Mouse (Mus musculus) hindbrain, embryonic 12.5 days (tissue): ENCODE measurements around the gene Bcap31. TPM values are rescaled to one million over a fixed set of nuclear protein-coding genes. Genes with fewer than 3 reads are reported as not detected.

Experiments used
- ATAC-seq: fragments of 200-750 bp; cut with Nextera tagmentation; 2 replicates; pipeline ENCODE4 v1.8.0; 2017; ENCODE audit warnings: moderate TSS enrichment; ENCODE audit not compliant: low FRiP score
- H3K27ac ChIP-seq: fragments of 300-500 bp; sonication (generic); 2 replicates; pipeline ENCODE4 v1.5.1; 2016; ENCODE audit warnings: mild to moderate bottlenecking
- H3K27me3 ChIP-seq: fragments of 300-500 bp; sonication (generic); 2 replicates; pipeline ENCODE4 v1.6.1; 2016; ENCODE audit warnings: mild to moderate bottlenecking
- H3K36me3 ChIP-seq: fragments of 300-500 bp; sonication (generic); 2 replicates; pipeline ENCODE4 v1.6.1; 2016; ENCODE audit warnings: mild to moderate bottlenecking
- H3K4me1 ChIP-seq: fragments of 300-500 bp; sonication (generic); 2 replicates; pipeline ENCODE4 v1.6.1; 2016
- H3K4me2 ChIP-seq: fragments of 300-500 bp; sonication (generic); replicated peaks from 2 replicates; pipeline ENCODE4 v1.6.1; 2016; ENCODE audit warnings: mild to moderate bottlenecking
- H3K4me3 ChIP-seq: fragments of 300-500 bp; sonication (generic); 2 replicates; pipeline ENCODE4 v1.5.1; 2016; ENCODE audit warnings: mild to moderate bottlenecking
- H3K9ac ChIP-seq: fragments of 300-500 bp; sonication (generic); 2 replicates; pipeline ENCODE4 v1.6.1; 2016; ENCODE audit warnings: mild to moderate bottlenecking, moderate library complexity
- H3K9me3 ChIP-seq: fragments of 300-500 bp; sonication (generic); replicated peaks from 2 replicates; pipeline ENCODE4 v1.6.1; 2016; ENCODE audit warnings: mild to moderate bottlenecking
- WGBS: fragments of 180-500 bp; shearing (Covaris S2); methylation state at CpG from one replicate; pipeline ENCODE4 v1.1.7; 2016; 5-methylcytosine and 5-hydroxymethylcytosine counted together
- polyA plus RNA-seq: library from polyadenylated mRNA; unstranded; fragments of >200 nt; fragmentation: Nextera tagmentation; extraction: Ambion mirVana; gene quantifications from 2 replicates; pipeline ENCODE4 v1.2.1, GENCODE M21; 2016

Bcap31 gene
- polyA plus RNA-seq, 1 experiment from 2014 or later = 136 TPM

DNA sequence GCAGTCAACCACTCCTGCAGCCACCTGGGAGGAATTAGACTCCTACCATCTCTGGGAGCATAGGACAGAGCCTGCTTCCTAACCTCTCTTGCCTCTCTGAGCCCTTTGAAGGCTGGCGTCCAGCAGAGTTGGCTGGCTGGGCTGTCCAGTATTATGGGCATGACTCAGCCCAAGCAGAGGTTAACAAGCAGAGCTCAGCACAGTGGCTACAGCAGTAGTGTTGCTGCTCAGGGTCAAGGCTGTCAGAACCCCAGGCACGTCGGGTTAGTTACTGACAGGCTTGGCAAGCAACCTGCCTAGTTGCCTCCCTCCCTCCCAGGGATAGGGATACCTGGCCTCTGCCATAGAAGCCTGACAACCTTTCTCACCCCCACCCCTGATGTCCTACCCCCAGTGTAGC, 2.3 kb upstream of the Bcap31 start:
- Histone ChIP-seq H3K27ac (no peak overlapping the region), H3K4me2 (peak overlapping the region; percentile 13; the same call in 1 of the 2 replicates), H3K4me3 (no peak overlapping the region), H3K4me1 (peaks cover 28% of the 10 kb centered on the region), H3K9me3 (no peaks in the 10 kb centered on the region), H3K27me3 (no peaks in the 10 kb centered on the region), H3K36me3 (no peaks in the 10 kb centered on the region), H3K9ac (no peak overlapping the region)
- 41% methylated on average over 3 of the region's 3 CpGs for WGBS
- no peak for ATAC-seq

DNA sequence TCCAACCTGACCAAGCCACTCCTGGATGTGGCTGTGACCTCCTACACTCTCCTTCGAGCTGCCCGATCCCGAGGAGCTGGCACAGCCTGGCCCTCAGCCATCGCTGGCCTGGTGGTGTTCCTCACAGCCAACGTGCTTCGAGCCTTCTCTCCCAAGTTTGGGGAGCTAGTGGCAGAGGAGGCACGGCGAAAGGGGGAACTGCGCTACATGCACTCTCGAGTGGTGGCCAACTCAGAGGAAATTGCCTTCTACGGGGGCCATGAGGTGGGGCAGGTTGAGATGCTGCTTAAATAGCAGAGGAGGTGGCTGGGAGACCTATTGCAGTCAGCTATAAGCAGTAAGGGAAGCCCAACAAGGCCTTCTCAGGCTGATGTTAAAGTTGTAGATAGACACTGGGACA, 1.7 kb upstream of the Bcap31 start:
- WGBS = 78% methylated on average over 11 of the region's 11 CpGs
- H3K4me2 ChIP-seq = peak overlapping the region; percentile 57
- H3K4me1 ChIP-seq = peaks cover 28% of the 10 kb centered on the region
- no peak for ATAC-seq
- no peaks in the 10 kb centered on the region for H3K36me3 ChIP-seq
- H3K4me3 ChIP-seq = no peak overlapping the region
- H3K27ac ChIP-seq = 0 out of 2 replicates have a peak overlapping the region, but pooled peaks have one; percentile 44
- H3K9ac ChIP-seq = no peak overlapping the region
- no peaks in the 10 kb centered on the region for H3K27me3 ChIP-seq
- H3K9me3 ChIP-seq = no peaks in the 10 kb centered on the region

DNA sequence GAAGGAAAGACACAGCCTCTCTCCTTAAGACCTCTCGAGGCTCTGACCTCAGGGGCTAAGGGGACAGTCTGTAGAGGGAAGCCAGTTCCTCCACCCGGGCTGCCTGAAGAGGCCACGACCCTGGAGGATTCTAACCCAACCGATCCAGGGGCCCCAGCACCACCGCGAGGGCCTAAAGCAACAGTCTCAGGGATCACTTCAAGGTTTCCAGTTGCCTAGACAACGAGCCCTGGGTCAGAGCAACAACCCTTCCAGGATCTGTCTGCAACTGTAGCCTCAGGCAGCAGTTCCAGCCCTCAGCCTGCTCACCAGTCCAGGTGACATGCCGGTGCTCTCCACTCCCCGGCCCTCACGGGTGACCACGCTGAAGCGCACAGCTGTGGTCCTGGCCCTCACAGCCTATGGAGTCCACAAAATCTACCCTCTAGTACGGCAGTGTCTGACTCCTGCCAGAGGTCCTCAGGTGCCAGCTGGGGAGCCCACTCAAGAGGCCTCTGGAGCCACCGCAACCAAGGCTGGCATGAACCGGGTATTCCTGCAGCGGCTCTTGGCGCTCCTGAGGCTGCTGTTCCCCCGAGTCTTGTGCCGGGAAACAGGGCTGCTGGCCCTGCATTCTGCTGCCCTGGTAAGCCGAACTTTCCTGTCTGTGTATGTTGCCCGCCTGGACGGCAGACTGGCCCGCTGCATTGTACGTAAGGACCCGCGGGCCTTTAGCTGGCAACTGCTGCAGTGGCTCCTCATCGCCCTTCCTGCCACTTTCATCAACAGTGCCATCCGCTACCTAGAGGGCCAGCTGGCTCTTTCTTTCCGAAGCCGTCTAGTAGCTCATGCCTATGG, 952 bp upstream of the Bcap31 start:
- H3K27me3 ChIP-seq = no peaks in the 10 kb centered on the region
- no peaks in the 10 kb centered on the region for H3K36me3 ChIP-seq
- H3K4me2 ChIP-seq = peak overlapping the region; percentile 57
- peak overlapping the region; percentile 47 for H3K4me3 ChIP-seq
- peak overlapping the region; percentile 57 for H3K9ac ChIP-seq
- 30% methylated on average over 29 of the region's 30 CpGs for WGBS
- H3K9me3 ChIP-seq = no peaks in the 10 kb centered on the region
- peak; percentile 52 for ATAC-seq
- peaks cover 28% of the 10 kb centered on the region for H3K4me1 ChIP-seq
- H3K27ac ChIP-seq = peak overlapping the region; percentile 44

DNA sequence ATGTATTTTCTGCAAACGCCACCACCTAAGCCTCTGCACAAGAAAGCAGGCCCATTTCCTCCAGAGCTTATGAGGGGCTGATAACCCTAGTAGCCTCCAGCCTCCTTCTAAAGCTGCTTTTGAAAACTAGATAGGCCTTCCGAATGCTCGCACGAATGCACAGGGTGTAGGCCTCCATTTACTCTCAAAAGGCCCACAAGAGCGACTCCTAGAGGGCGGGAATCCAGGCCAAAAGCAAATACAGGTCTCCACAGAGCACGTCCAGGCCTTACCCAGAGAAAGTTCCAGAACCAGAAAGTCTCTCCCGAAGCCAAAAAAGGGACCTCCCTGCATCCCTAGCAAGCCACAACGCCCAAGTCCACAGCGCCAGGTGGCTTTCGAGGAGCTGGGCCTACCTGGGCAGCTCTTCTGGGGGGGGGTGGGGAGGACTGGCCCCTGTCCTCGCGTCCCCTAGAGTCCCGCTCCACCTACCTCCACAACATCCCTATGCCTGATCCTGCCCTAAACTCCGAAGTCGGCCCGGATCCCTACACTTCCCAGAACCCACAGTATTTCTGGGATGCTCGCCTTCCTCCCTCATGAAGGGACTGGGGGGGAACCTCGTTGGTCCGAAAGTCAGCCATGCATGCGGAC, 383 bp downstream of the Bcap31 start:
- WGBS = 26% methylated on average over 21 of the region's 21 CpGs
- H3K4me3 ChIP-seq = peak overlapping the region; percentile 47
- no peak for ATAC-seq
- peaks cover 28% of the 10 kb centered on the region for H3K4me1 ChIP-seq
- peak overlapping the region; percentile 44; the same call in 1 of the 2 replicates for H3K27ac ChIP-seq
- H3K9ac ChIP-seq = peak overlapping the region; percentile 54
- H3K9me3 ChIP-seq = no peaks in the 10 kb centered on the region
- peak overlapping the region; percentile 57 for H3K4me2 ChIP-seq
- no peaks in the 10 kb centered on the region for H3K36me3 ChIP-seq
- H3K27me3 ChIP-seq = no peaks in the 10 kb centered on the region

DNA sequence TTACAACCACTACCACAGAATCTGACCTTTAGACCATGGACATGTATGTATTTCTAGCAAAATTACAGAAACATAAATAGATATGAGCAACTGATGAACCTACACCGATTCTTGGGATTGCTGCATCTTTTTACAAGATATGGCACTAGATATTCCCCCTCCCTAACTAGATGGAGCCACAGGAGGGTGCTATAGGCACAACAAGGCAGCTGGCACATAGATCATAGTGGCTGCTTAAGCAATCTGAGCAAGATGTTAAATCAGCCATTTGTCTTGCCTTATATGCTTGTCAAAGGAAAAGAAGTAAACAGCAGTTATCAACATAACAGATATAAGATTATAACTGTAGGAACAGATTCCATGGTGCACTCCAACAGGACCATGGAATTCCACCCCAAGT, 15.5 kb downstream of the Bcap31 start:
- no peak overlapping the region for H3K9ac ChIP-seq
- H3K4me1 ChIP-seq = no peaks in the 10 kb centered on the region
- H3K4me2 ChIP-seq = no peak overlapping the region
- H3K4me3 ChIP-seq = no peak overlapping the region
- no peak overlapping the region for H3K27ac ChIP-seq
- ATAC-seq = no peak
- 83% methylated on average over 1 of the region's 1 CpGs for WGBS
- 0 out of 2 replicates have a peak, but pooled peaks cover 3% of the 10 kb centered on the region for H3K36me3 ChIP-seq
- H3K9me3 ChIP-seq = no peaks in the 10 kb centered on the region
- H3K27me3 ChIP-seq = no peaks in the 10 kb centered on the region

DNA sequence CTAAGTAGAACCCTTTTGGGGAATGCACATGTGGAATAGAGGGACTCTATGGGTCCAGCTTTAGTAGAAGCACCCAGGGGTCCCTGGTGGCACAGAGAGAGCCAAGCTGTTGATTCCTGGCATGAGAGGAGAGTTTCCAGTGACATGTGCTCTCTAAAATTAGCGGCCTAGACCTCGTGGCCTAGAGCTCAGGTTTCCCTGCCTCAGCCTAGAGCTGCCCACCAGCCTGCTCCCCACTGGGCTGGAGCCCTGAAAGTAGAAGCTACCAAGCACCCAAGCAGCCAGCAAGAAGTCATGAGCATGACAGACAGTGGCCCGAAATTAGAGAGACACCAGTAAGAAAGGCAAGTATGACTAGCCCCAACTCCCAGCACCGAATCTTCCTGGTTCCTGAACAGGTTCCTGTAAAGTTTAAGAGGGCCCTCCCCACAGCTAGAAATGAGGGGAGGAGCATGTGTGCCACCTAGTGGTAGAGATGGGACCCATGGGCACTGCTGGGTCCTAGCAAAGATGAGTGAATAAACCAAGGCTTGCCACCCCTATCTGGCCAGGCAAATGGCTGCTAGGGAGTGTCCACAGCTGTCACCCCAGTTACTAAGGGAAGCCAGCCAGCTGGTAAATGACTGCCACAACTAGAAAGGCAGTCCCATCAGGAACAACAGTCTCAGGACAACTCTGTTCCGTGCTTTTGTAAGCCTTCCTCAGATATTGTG, 24.9 kb downstream of the Bcap31 start:
- no peaks in the 10 kb centered on the region for H3K4me1 ChIP-seq
- no peak overlapping the region for H3K27ac ChIP-seq
- 0 out of 2 replicates have a peak, but pooled peaks cover 21% of the 10 kb centered on the region for H3K36me3 ChIP-seq
- no peak overlapping the region for H3K4me3 ChIP-seq
- 87% methylated on average over 5 of the region's 5 CpGs for WGBS
- H3K9ac ChIP-seq = no peak overlapping the region
- no peaks in the 10 kb centered on the region for H3K27me3 ChIP-seq
- ATAC-seq = no peak
- H3K4me2 ChIP-seq = no peak overlapping the region
- no peaks in the 10 kb centered on the region for H3K9me3 ChIP-seq

DNA sequence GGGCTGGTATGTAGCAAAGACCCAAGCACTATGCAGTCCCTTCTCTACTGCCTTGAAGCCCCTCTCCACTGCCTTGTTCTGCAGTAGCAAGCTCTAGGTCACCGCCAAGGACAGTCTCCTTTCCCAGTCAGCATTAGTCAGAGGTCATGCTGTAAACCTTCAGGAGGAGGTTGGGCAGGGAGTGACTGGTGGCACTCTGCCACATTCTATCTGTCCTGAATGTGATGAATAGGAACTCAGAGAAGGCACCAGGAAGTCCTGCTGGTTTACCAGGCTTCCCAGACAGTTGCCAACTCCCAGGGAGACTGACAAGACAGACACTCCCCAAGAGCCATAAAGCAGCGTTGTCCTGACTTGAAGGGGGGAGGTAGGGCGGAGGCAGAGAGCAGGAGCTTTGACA, 30.3 kb downstream of the Bcap31 start:
- no peaks in the 10 kb centered on the region for H3K27me3 ChIP-seq
- ATAC-seq = no peak
- no peak overlapping the region for H3K27ac ChIP-seq
- H3K36me3 ChIP-seq = peaks cover 33% of the 10 kb centered on the region
- no peak overlapping the region for H3K4me2 ChIP-seq
- H3K4me3 ChIP-seq = no peak overlapping the region
- no peaks in the 10 kb centered on the region for H3K9me3 ChIP-seq
- H3K9ac ChIP-seq = no peak overlapping the region
- WGBS = 90% methylated on average over 3 of the region's 3 CpGs
- H3K4me1 ChIP-seq = no peaks in the 10 kb centered on the region

DNA sequence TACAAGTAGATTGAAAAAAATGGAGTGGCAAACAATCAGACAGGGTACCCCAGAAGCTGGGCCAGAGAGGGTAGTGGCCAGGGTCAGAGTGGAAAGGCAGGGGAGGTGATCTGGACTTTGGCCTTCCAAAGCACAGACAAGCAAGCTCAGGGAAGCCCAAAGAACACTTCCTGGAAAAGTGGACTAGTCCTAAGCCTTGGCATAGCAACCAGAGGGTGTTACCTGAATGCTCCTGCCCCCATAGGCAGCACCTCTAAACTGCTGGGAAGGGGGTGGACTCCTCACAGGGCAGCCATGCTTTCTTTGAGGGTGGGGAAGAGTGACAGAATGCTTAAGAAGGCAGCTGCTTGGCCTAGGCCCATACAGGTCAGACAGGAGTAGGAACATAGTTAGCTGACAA, 31.0 kb downstream of the Bcap31 start:
- no peak overlapping the region for H3K9ac ChIP-seq
- H3K9me3 ChIP-seq = no peaks in the 10 kb centered on the region
- H3K36me3 ChIP-seq = peaks cover 36% of the 10 kb centered on the region
- no peak overlapping the region for H3K4me2 ChIP-seq
- no peaks in the 10 kb centered on the region for H3K27me3 ChIP-seq
- no peak overlapping the region for H3K4me3 ChIP-seq
- no peak overlapping the region for H3K27ac ChIP-seq
- ATAC-seq = no peak
- H3K4me1 ChIP-seq = no peaks in the 10 kb centered on the region

DNA sequence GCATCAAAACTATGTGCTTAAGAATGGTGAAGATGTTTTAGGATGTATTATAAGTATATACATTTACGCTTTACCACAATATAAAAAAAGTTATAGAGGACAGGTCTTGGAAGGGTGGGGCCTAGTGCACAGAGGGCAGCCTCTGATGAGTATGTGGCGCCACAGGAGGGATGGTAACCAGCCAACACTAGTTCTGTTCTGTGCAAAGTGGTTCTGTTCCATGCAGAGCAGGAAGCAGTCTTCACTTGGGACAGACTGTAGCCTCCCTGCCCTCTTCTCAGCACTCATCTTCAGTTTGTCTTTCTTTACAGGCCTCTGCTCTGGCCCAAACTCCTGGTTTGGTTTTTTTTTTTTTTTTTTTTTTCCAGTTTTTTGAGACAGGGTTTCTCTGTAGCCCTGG, 31.8 kb downstream of the Bcap31 start:
- WGBS = 95% methylated on average over 2 of the region's 2 CpGs
- Histone ChIP-seq H3K4me2 (no peak overlapping the region), H3K9ac (no peak overlapping the region), H3K4me1 (no peaks in the 10 kb centered on the region), H3K27ac (no peak overlapping the region), H3K9me3 (no peaks in the 10 kb centered on the region), H3K27me3 (no peaks in the 10 kb centered on the region), H3K36me3 (peaks cover 35% of the 10 kb centered on the region), H3K4me3 (no peak overlapping the region)
- no peak for ATAC-seq

DNA sequence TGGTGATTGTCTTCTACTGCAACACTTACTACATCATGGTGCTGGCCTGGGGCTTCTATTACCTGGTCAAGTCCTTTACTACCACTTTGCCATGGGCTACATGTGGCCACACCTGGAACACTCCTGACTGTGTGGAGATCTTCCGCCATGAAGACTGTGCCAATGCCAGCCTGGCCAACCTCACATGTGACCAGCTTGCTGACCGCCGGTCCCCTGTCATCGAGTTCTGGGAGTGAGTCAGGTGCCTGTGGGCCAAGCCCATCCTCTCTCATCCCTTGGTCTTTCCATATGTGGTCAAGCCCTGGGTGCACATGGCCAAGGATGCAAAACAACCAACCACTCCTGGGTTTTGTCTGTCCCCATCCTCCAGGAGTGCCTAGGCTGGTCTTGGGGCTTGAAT, 39.3 kb downstream of the Bcap31 start:
- H3K4me2 ChIP-seq = no peak overlapping the region
- H3K36me3 ChIP-seq = peaks cover 24% of the 10 kb centered on the region
- H3K4me3 ChIP-seq = no peak overlapping the region
- H3K27ac ChIP-seq = no peak overlapping the region
- H3K4me1 ChIP-seq = peaks cover 17% of the 10 kb centered on the region
- H3K9me3 ChIP-seq = no peaks in the 10 kb centered on the region
- 85% methylated on average over 4 of the region's 4 CpGs for WGBS
- no peak overlapping the region for H3K9ac ChIP-seq
- ATAC-seq = no peak
- H3K27me3 ChIP-seq = no peaks in the 10 kb centered on the region

DNA sequence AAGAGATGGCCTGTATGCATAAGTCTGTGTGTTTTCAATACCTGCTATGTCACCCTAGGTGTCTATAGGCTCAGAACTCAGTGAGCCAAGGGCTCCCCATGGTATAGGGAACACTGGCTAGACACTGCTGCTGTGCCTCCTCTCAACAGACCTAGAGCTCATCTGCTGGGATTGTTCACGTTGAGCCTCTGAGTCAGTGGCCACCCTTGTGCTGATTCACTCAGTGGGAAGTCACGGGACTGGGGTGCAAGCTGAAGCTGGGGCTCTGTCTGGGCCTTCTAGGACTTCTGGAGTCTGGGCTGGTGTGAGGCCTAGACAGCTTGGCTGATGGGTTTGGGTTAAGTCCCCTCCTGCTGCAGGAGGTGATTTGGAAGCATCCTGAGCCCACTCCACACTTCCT, 40.7 kb downstream of the Bcap31 start:
- no peaks in the 10 kb centered on the region for H3K9me3 ChIP-seq
- WGBS = 66% methylated on average over 2 of the region's 2 CpGs
- no peak overlapping the region for H3K27ac ChIP-seq
- H3K27me3 ChIP-seq = no peaks in the 10 kb centered on the region
- no peak for ATAC-seq
- H3K36me3 ChIP-seq = peaks cover 17% of the 10 kb centered on the region
- H3K4me2 ChIP-seq = peak overlapping the region; percentile 66
- H3K4me3 ChIP-seq = peak overlapping the region; percentile 63; the same call in 1 of the 2 replicates
- H3K9ac ChIP-seq = no peak overlapping the region
- peaks cover 17% of the 10 kb centered on the region for H3K4me1 ChIP-seq

DNA sequence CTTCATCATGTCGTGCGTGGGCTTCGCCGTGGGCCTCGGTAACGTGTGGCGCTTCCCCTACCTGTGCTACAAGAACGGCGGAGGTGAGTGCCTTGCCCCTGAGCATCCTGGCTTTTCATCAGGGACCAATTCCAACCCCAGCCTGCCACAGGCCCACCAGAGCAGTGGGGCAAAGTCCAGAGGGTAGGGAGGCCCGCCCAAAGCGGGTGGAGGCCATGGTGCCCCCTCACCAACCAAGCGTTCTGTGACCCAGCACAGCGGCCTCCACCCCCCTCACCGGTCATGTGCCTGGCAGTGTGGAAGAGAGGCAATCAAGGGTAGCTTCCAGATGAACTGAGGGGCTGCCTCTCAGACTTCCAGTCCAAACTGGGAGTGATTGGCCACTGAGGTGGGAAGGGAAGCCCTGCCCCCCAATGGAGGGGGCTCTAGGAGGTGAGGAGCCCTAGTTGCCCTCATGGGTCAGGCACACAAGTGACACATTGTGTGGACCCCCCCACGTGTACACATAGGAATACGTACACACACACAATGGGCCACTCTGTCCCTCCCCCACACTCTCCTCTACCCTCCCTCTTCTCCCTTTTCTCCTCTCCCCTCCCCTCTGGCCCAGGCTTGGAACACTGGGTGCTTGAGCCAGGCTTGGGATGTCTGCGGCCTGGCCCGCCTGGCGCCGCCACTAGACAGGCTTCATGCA, 41.9 kb downstream of the Bcap31 start:
- no peaks in the 10 kb centered on the region for H3K27me3 ChIP-seq
- peak overlapping the region; percentile 63 for H3K4me3 ChIP-seq
- H3K27ac ChIP-seq = no peak overlapping the region
- H3K9me3 ChIP-seq = no peaks in the 10 kb centered on the region
- H3K9ac ChIP-seq = peak overlapping the region; percentile 78
- peak; percentile 38 for ATAC-seq
- peaks cover 15% of the 10 kb centered on the region for H3K36me3 ChIP-seq
- H3K4me1 ChIP-seq = peaks cover 17% of the 10 kb centered on the region
- WGBS = 33% methylated on average over 19 of the region's 20 CpGs
- peak overlapping the region; percentile 66 for H3K4me2 ChIP-seq
